Mouse (Mus musculus): ENCODE measurements at regions not wholly inside any gene's neighbourhood (a gene's known extent, or its start where the extent isn't known, plus 50 kb on each side); places are given as distances from the start of the nearest gene placed in this dataset.

DNA sequence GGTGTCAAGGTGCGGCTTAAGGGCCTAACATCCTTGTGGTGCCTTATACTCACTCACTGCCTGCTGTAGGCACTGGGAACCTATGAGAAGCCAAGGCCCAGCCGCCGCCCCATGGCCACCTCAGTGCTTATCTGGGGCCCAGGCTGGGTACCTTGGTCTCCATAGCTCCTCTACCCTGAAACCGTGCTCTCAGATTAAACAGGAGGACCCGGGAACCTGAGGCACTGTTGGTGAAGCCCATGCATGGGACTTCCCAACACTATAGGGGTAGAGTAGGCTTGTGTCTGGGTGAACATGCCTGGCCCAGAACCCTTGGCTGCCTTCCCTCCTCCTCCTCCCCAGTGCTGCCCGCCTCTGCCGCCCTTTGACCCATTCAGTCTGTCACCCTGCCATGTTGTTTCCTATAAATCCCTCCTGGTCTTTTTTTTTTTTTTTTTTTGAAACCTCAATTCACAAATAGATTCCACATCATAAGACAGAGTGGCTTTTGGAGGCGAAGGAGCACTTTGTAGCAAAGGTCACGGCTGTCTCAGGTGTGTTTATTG is 109.4 kb upstream of the Tmem189 start:
- no peaks in the 10 kb centered on the region for H3K36me3 ChIP-seq (replicated peaks in 1 of 2; ENCODE audit: control insufficient read depth in 1 of 2, insufficient read depth in 1 of 2, low read length in 1 of 2)
- H3K4me1 ChIP-seq (ENCODE audit: control insufficient read depth in 1 of 2, insufficient read depth in 2 of 2), result no peaks in the 10 kb centered on the region
- in situ Hi-C loops (cut with MboI; ENCODE audit: low pct_ligation_motif_present, low pct_unique_long_range_greater_than_20kb, low sequenced_read_pairs), result no loop called here
- peaks cover 92% of the 10 kb centered on the region for H3K27me3 ChIP-seq (replicated peaks)
- no peak overlapping the region for H3K4me2 ChIP-seq (ENCODE audit: insufficient read depth, low read depth, poor library complexity, severe bottlenecking)
- dilution Hi-C loops (cut with MboI; ENCODE audit: extremely low pct_ligation_motif_present, extremely low pct_unique_long_range_greater_than_20kb, low sequenced_read_pairs), result no loop called here
- TF ChIP-seq SMC3 (IDR thresholded peaks at IDR 0.05; ENCODE audit: low read depth, low read length) (no peak), MEF2A (IDR thresholded peaks at IDR 0.05; ENCODE audit: borderline replicate concordance, low read depth, low read length) (no peak), USF2 (conservative IDR thresholded peaks at IDR 0.05; ENCODE audit: low read depth, low read length) (no peak), NELFE (IDR thresholded peaks at IDR 0.05; ENCODE audit: low read depth, low read length) (no peak), BHLHE40 (IDR thresholded peaks at IDR 0.05; ENCODE audit: low read depth, low read length) (no peak), ELF1 (IDR thresholded peaks at IDR 0.05; ENCODE audit: low read depth, low read length) (no peak), E2F4 (IDR thresholded peaks at IDR 0.05; ENCODE audit: insufficient replicate concordance, low read depth, low read length) (no peak), ETS1 (conservative IDR thresholded peaks at IDR 0.05; ENCODE audit: low read depth, low read length) (no peak)
- H3K4me3 ChIP-seq (replicated peaks in 1 of 3; ENCODE audit: low read depth in 2 of 3, low read length in 2 of 3, poor library complexity in 1 of 3), result no peak overlapping the region
- H3K9me3 ChIP-seq (replicated peaks; ENCODE audit: low read length), result peaks cover 13% of the 10 kb centered on the region
- H3K9ac ChIP-seq (ENCODE audit: insufficient read depth, low read depth), result no peak overlapping the region
- H3K79me2 ChIP-seq (replicated peaks; ENCODE audit: control insufficient read depth, extremely low read depth, insufficient read depth, poor library complexity, severe bottlenecking), result no peaks in the 10 kb centered on the region
- no peak overlapping the region for H3K27ac ChIP-seq (ENCODE audit: insufficient read depth, low read depth)
- no peak for DNase-seq (ENCODE audit: extremely low read depth)

GRCm38 (mm10) chr2:167798076-167798782 is 108.6 kb upstream of the Tmem189 start:
- dilution Hi-C loops (cut with MboI; ENCODE audit: extremely low pct_ligation_motif_present, extremely low pct_unique_long_range_greater_than_20kb, low sequenced_read_pairs) (no loop called here), in situ Hi-C loops (cut with MboI; ENCODE audit: low pct_ligation_motif_present, low pct_unique_long_range_greater_than_20kb, low sequenced_read_pairs) (no loop called here)
- H3K9me3 ChIP-seq (replicated peaks; ENCODE audit: low read length), result peaks cover 19% of the 10 kb centered on the region
- H3K4me2 ChIP-seq (ENCODE audit: insufficient read depth, low read depth, poor library complexity, severe bottlenecking), result no peak overlapping the region
- no peak overlapping the region for H3K4me3 ChIP-seq (replicated peaks in 1 of 3; ENCODE audit: low read depth in 2 of 3, low read length in 2 of 3, poor library complexity in 1 of 3)
- peaks cover 3 to 4% of the 10 kb centered on the region in 2 experiments; a peak in 2 of 4 replicates for H3K4me1 ChIP-seq (ENCODE audit: control insufficient read depth in 1 of 2, insufficient read depth in 2 of 2)
- TF ChIP-seq ETS1 (conservative IDR thresholded peaks at IDR 0.05; ENCODE audit: low read depth, low read length) (no peak), POLR2A (IDR thresholded peaks at IDR 0.05; ENCODE audit: low read depth, low read length) (no peak), UBTF (IDR thresholded peaks at IDR 0.05; ENCODE audit: low read depth, low read length) (no peak), EP300 (IDR thresholded peaks at IDR 0.05; ENCODE audit: low read length) (no peak)
- DNase-seq (ENCODE audit: extremely low read depth), result no peak
- no peaks in the 10 kb centered on the region for H3K79me2 ChIP-seq (replicated peaks; ENCODE audit: control insufficient read depth, extremely low read depth, insufficient read depth, poor library complexity, severe bottlenecking)
- peaks cover 91% of the 10 kb centered on the region for H3K27me3 ChIP-seq (replicated peaks)
- no peaks in the 10 kb centered on the region for H3K36me3 ChIP-seq (replicated peaks in 1 of 2; ENCODE audit: control insufficient read depth in 1 of 2, insufficient read depth in 1 of 2, low read length in 1 of 2)
- H3K9ac ChIP-seq (ENCODE audit: insufficient read depth, low read depth), result no peak overlapping the region
- H3K27ac ChIP-seq (ENCODE audit: insufficient read depth, low read depth), result no peak overlapping the region

- Histone ChIP-seq H3K9ac (ENCODE audit: insufficient read depth, low read depth) (no peak overlapping the region), H3K27ac (ENCODE audit: insufficient read depth, low read depth) (no peak overlapping the region), H3K36me3 (replicated peaks in 1 of 2; ENCODE audit: control insufficient read depth in 1 of 2, insufficient read depth in 1 of 2, low read length in 1 of 2) (no peaks in the 10 kb centered on the region), H3K9me3 (replicated peaks; ENCODE audit: low read length) (peaks cover 14% of the 10 kb centered on the region), H3K4me2 (ENCODE audit: insufficient read depth, low read depth, poor library complexity, severe bottlenecking) (no peak overlapping the region), H3K4me1 (ENCODE audit: control insufficient read depth in 1 of 2, insufficient read depth in 2 of 2) (peaks cover 3 to 4% of the 10 kb centered on the region in 2 experiments; a peak in 2 of 4 replicates), H3K4me3 (replicated peaks in 1 of 3; ENCODE audit: low read depth in 2 of 3, low read length in 2 of 3, poor library complexity in 1 of 3) (no peak overlapping the region), H3K27me3 (replicated peaks) (peaks cover 84% of the 10 kb centered on the region), H3K79me2 (replicated peaks; ENCODE audit: control insufficient read depth, extremely low read depth, insufficient read depth, poor library complexity, severe bottlenecking) (no peaks in the 10 kb centered on the region)
- dilution Hi-C loops (cut with MboI; ENCODE audit: extremely low pct_ligation_motif_present, extremely low pct_unique_long_range_greater_than_20kb, low sequenced_read_pairs) (no loop called here), in situ Hi-C loops (cut with MboI; ENCODE audit: low pct_ligation_motif_present, low pct_unique_long_range_greater_than_20kb, low sequenced_read_pairs) (no loop called here)
- TF ChIP-seq SIN3A (IDR thresholded peaks at IDR 0.05; ENCODE audit: low read length), result no peak
- TF ChIP-seq JUN (IDR thresholded peaks at IDR 0.05; ENCODE audit: insufficient read depth, low read depth, low read length), result no peak
- TF ChIP-seq SMC3 (IDR thresholded peaks at IDR 0.05; ENCODE audit: low read depth, low read length), result no peak
- TF ChIP-seq NRF1 (IDR thresholded peaks at IDR 0.05; ENCODE audit: low read depth, low read length), result no peak
- TF ChIP-seq EP300 (IDR thresholded peaks at IDR 0.05; ENCODE audit: low read length), result no peak
- no peak for TF ChIP-seq MEF2A (IDR thresholded peaks at IDR 0.05; ENCODE audit: borderline replicate concordance, low read depth, low read length)
- no peak for TF ChIP-seq ZMIZ1 (IDR thresholded peaks at IDR 0.05; ENCODE audit: low read depth, low read length)
- no peak for TF ChIP-seq MAX (IDR thresholded peaks at IDR 0.05; ENCODE audit: low read length)
- no peak for TF ChIP-seq JUND (conservative IDR thresholded peaks at IDR 0.05; ENCODE audit: low read depth, low read length)
- TF ChIP-seq TBP (conservative IDR thresholded peaks at IDR 0.05; ENCODE audit: low read depth, low read length), result no peak
- TF ChIP-seq RAD21 (IDR thresholded peaks at IDR 0.05; ENCODE audit: low read depth, low read length), result no peak
- TF ChIP-seq HCFC1 (IDR thresholded peaks at IDR 0.05; ENCODE audit: low read depth, low read length), result no peak
- no peak for TF ChIP-seq BHLHE40 (IDR thresholded peaks at IDR 0.05; ENCODE audit: low read depth, low read length)
- TF ChIP-seq RCOR1 (conservative IDR thresholded peaks at IDR 0.05; ENCODE audit: low read depth, low read length), result no peak
- no peak for TF ChIP-seq MAFK (IDR thresholded peaks at IDR 0.05; ENCODE audit: insufficient replicate concordance, low read length)
- no peak for TF ChIP-seq POLR2A (IDR thresholded peaks at IDR 0.05; ENCODE audit: low read depth, low read length)
- TF ChIP-seq IRF4 (IDR thresholded peaks at IDR 0.05; ENCODE audit: low read depth, low read length), result no peak
- TF ChIP-seq CTCF (conservative IDR thresholded peaks at IDR 0.05 in 1 of 2, IDR thresholded peaks at IDR 0.05 in 1 of 2; ENCODE audit: low read depth in 2 of 2, low read length in 2 of 2), result no peak
- DNase-seq (ENCODE audit: extremely low read depth), result no peak
Measured at GRCm38 (mm10) chr2:167795491-167795890, 105.9 kb upstream of the Tmem189 start.
